Mouse (Mus musculus): ENCODE data around the gene Trim28.

GRCm38 (mm10) chr7:12995862-12996261, 3.1 kb upstream of the Trim28 start:
- TF ChIP-seq CTCF (IDR thresholded peaks at IDR 0.05; ENCODE audit: low read depth) (no peak), EP300 (IDR thresholded peaks at IDR 0.05; ENCODE audit: low read depth) (no peak)
